Mouse (Mus musculus) Patski (cell line): ENCODE measurements around the gene Lrrc42. TPM values are rescaled to one million over a fixed set of nuclear protein-coding genes. Genes with fewer than 3 reads are reported as not detected.

Experiments
- ATAC-seq: fragments of 100-300 bp; one replicate; pipeline ENCODE4 v1.8.0; 2021
- CTCF ChIA-PET: fragments of 350-600 bp; sonication (Branson Sonifier 250); formaldehyde crosslinking; loops from one replicate; lab custom pipeline; 2022; ENCODE audit warnings: inconsistent platforms; lab: Charles Lee
- POLR2A ChIA-PET: fragments of 350-600 bp; sonication (Branson Sonifier 250); formaldehyde crosslinking; loops from one replicate; lab custom pipeline; 2022; ENCODE audit warnings: antibody characterized with exemption, inconsistent platforms; lab: Charles Lee
- DNase-seq: peaks from one replicate; pipeline ENCODE4 v3.0.0-alpha.2; 2011; ENCODE audit warnings: low read depth, low spot score
- H3K27me3 ChIP-seq: fragments of 371-371 bp; one replicate; pipeline ENCODE4 v1.5.1; 2021
- CTCF ChIP-seq: fragments of 100-300 bp; IDR thresholded peaks from one replicate; pipeline ENCODE4 v1.5.1; 2021
- in situ Hi-C: fragments of 300-500 bp; cut with MboI; formaldehyde crosslinking; loops from 3 replicates; pipeline ENCODE4 v1.11.1; 2018; ENCODE audit warnings: low pct_unique_long_range_greater_than_20kb, mixed read lengths
- polyA plus RNA-seq: library from polyadenylated mRNA; unstranded; gene quantifications from one replicate; pipeline ENCODE4 v1.2.3, GENCODE M21; 2021

Lrrc42 gene
- polyA plus RNA-seq, 1 experiment from 2014 or later: 69.2 TPM

- CTCF ChIA-PET: no interaction called here
These were observed 33.1 kb upstream of the Lrrc42 start for GRCm38 (mm10) chr4:107286386-107286785.

GRCm38 (mm10) chr4:107285446-107286200, 32.3 kb upstream of the Lrrc42 start:
- DNase-seq (no peak), ATAC-seq (no peak)
- TF ChIP-seq CTCF: no peak
- in situ Hi-C loops: no loop called here
- ChIA-PET CTCF (no interaction called here), POLR2A (no interaction called here)
- no peaks in the 10 kb centered on the region for H3K27me3 ChIP-seq

More at GRCm38 (mm10) chr4:107286386-107286785, 33.1 kb upstream of the Lrrc42 start:
- DNase-seq: no peak
- POLR2A ChIA-PET: no interaction called here
- in situ Hi-C loops: no loop called here
- no peak for ATAC-seq
- no peak for TF ChIP-seq CTCF
- no peaks in the 10 kb centered on the region for H3K27me3 ChIP-seq

GRCm38 (mm10) chr4:107280843-107281475, 27.6 kb upstream of the Lrrc42 start:
- DNase-seq (no peak), ATAC-seq (no peak)
- ChIA-PET CTCF (interaction anchor here (1.2 kb wide), 1 partner anchor 8 kb away, joined by 3 read pairs; no protein-coding TSS in a partner anchor), POLR2A (interaction anchor here (1.3 kb wide), 1 partner anchor 48 kb away, joined by 3 read pairs; no protein-coding TSS in a partner anchor)
- in situ Hi-C loops: no loop called here
- H3K27me3 ChIP-seq: no peaks in the 10 kb centered on the region
- TF ChIP-seq CTCF: no peak

GRCm38 (mm10) chr4:107278188-107278707, 24.9 kb upstream of the Lrrc42 start:
- ChIA-PET CTCF (interaction anchor here (0.9 to 1.6 kb wide), 2 partner anchors 11 to 18 kb away, joined by 3 to 5 read pairs; no protein-coding TSS in a partner anchor), POLR2A (no interaction called here)
- H3K27me3 ChIP-seq: no peaks in the 10 kb centered on the region
- in situ Hi-C loops: no loop called here
- no peak for TF ChIP-seq CTCF
- DNase-seq (no peak), ATAC-seq (no peak)

- DNase-seq: no peak
- no peak for ATAC-seq
- H3K27me3 ChIP-seq: no peaks in the 10 kb centered on the region
- in situ Hi-C loops: no loop called here
- ChIA-PET POLR2A (no interaction called here), CTCF (no interaction called here)
- no peak for TF ChIP-seq CTCF
These were observed 21.2 kb upstream of the Lrrc42 start for GRCm38 (mm10) chr4:107274511-107274910.

GRCm38 (mm10) chr4:107273683-107274082, 20.4 kb upstream of the Lrrc42 start:
- no peak for ATAC-seq
- no peak for DNase-seq
- TF ChIP-seq CTCF: no peak

GRCm38 (mm10) chr4:107260001-107260400, 6.7 kb upstream of the Lrrc42 start:
- POLR2A ChIA-PET: no interaction called here
- ATAC-seq (no peak), DNase-seq (no peak)
- H3K27me3 ChIP-seq: no peaks in the 10 kb centered on the region
- CTCF ChIA-PET: interaction anchor here (1.0 to 1.4 kb wide), 3 partner anchors 12 to 57 kb away, joined by 3 to 4 read pairs (median 3); no protein-coding TSS in a partner anchor
- no peak for TF ChIP-seq CTCF
- in situ Hi-C loops: no loop called here

More at GRCm38 (mm10) chr4:107273683-107274082, 20.4 kb upstream of the Lrrc42 start:
- POLR2A ChIA-PET: no interaction called here
- H3K27me3 ChIP-seq: no peaks in the 10 kb centered on the region
- CTCF ChIA-PET: no interaction called here
- in situ Hi-C loops: no loop called here

GRCm38 (mm10) chr4:107254414-107254813, 1.1 kb upstream of the Lrrc42 start:
- POLR2A ChIA-PET: no interaction called here
- DNase-seq: no peak
- TF ChIP-seq CTCF: no peak
- in situ Hi-C loops: no loop called here
- no peak for ATAC-seq
- CTCF ChIA-PET: no interaction called here
- H3K27me3 ChIP-seq: no peaks in the 10 kb centered on the region

GRCm38 (mm10) chr4:107252522-107252921, 810 bp downstream of the Lrrc42 start:
- DNase-seq: no peak
- in situ Hi-C loops: no loop called here
- no peak for ATAC-seq
- no peaks in the 10 kb centered on the region for H3K27me3 ChIP-seq
- ChIA-PET CTCF (interaction anchor here (1.9 kb wide), 1 partner anchor 9 kb away, joined by 6 read pairs; no protein-coding TSS in a partner anchor), POLR2A (no interaction called here)
- TF ChIP-seq CTCF: no peak

- no peaks in the 10 kb centered on the region for H3K27me3 ChIP-seq
- peak; percentile 67 for TF ChIP-seq CTCF
- ChIA-PET POLR2A (no interaction called here), CTCF (no interaction called here)
- no peak for ATAC-seq
- in situ Hi-C loops: no loop called here
- no peak for DNase-seq
These were observed 2.8 kb downstream of the Lrrc42 start for GRCm38 (mm10) chr4:107250494-107250893.

- in situ Hi-C loops: no loop called here
- no peak for TF ChIP-seq CTCF
- CTCF ChIA-PET: no interaction called here
- ATAC-seq (no peak), DNase-seq (no peak)
- POLR2A ChIA-PET: no interaction called here
- no peaks in the 10 kb centered on the region for H3K27me3 ChIP-seq
These were observed 3.9 kb downstream of the Lrrc42 start for GRCm38 (mm10) chr4:107249471-107249870.
